Mouse (Mus musculus) left cerebral cortex, adult 8-10 months (tissue): ENCODE results near the gene Olfr558. TPM values are rescaled to one million over a fixed set of nuclear protein-coding genes. Genes with fewer than 3 reads are reported as not detected.
A peak's percentile ranks its signal among the peaks of the same experiment; 100 is the strongest.

Experiments
- DNase-seq, 2 experiments: peaks; one replicate each; pipeline ENCODE4 v3.0.0; 2022; ENCODE audit warnings: low spot score in 2 of 2
- total RNA-seq, 4 experiments: library from RNA; stranded (reverse); gene quantifications; 2 replicates each; pipeline ENCODE4 v1.2.4; 2022

The Olfr558 gene
- total RNA-seq: under 1 TPM in 3 of 4 experiments, not detected in 1; 0.11 to 0.34 (median 0.33) TPM

DNA sequence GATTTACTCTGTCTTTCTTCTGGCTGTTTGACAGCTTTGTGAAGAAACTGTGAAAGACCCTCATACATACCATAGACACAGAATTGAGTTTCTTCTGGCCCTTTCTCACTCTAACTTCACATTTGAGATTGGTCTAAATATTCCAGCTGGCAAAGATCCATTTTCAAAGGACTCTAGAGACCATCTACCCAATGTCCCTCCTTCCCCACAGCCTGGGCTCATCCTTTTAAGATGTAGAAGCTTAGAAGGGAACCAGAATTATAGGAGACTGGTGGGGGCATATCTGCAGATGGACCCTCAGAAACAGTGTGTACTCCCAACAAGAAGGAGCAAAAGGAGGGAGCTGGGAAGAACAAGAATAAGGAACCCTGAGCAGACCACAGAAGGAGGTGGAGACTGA lies at the start of gene Olfr558:
TSS of gene Olfr558 (plus strand) at position 301 of the 400 bp plus-strand sequence.
- no peak for DNase-seq

DNA sequence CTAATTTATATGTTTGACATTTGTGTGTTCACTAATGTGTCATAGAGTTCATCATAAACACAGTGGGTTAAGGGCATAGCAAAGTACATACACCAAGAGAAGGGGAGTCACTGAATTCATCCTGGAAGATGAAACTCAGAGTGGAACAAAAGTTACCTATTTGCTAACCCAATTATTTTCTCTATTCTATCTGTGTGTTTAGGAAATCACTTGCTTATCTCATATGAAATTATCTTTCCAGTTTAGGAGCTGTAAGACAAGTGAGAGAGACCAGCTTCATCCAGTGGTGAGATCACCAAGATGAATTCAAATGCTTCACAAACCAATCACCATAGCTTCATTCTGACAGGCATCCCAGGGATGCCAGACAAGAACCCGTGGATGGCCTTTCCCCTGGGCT lies 43.5 kb upstream of the Olfr558 start, which contains the start of gene Olfr555:
TSS of gene Olfr555 (plus strand) at position 301 of the 400 bp plus-strand sequence.
- DNase-seq: no peak

DNA sequence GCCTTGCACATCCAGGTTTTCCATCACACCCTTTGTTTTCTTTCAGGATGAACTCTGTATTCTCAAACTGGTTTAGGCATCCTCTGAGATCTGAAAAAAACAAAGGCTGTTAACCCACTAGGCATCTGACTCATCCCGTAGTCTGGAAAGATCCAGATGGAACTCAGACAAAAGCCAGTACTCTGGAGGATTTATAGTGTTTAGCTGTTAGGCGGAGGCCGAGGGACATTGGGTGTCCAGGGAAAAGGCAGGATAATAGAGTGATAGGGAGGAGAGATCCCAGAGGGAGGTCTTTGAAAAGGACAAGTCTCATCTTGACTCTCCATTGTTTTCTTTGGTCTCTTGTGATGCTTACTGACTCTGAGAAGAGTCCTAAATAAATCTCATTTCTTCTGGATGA lies 37.4 kb upstream of the Olfr558 start, which contains the start of gene Olfr556:
TSS of gene Olfr556 (plus strand) at position 301 of the 400 bp plus-strand sequence.
- no peak for DNase-seq

DNA sequence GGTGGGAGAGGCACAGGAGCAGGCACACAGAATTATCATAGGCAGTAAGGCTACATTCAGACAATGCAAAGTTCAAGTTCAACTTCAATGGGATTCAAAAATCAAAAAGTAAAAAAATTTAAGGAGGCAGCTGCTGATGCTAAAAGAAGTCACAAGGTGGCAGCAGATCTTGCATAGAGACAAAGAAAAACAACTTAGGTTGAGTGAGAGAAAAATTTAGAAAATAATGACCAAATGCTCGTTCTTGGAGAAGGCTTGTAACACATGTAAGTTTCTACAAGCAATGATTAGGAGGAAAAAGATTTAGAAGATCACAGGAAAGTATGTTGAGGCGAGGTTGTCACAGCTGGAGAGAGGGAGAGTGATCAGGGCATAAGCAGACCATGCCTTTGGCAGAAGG lies 36.6 kb upstream of the Olfr558 start:
- no peak for DNase-seq

DNA sequence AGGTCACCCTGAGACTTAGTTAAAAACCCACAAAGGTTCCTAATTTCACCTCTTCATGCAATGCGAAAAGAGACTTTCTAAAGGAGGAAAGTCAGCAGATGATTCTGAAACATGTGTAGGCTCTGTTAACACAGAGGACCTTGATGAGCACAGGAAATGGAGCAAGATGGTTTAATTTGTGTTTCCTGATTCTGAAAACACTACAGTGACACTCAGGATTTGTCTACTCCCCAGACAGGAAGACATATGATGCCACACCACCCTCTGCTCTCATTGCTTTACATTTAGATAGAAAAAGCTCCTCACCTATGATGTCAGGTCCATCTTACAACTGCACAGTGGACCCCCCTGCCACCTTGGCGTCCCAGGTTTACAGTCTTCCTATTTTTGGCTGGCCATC lies 25.8 kb upstream of the Olfr558 start:
- DNase-seq: no peak

DNA sequence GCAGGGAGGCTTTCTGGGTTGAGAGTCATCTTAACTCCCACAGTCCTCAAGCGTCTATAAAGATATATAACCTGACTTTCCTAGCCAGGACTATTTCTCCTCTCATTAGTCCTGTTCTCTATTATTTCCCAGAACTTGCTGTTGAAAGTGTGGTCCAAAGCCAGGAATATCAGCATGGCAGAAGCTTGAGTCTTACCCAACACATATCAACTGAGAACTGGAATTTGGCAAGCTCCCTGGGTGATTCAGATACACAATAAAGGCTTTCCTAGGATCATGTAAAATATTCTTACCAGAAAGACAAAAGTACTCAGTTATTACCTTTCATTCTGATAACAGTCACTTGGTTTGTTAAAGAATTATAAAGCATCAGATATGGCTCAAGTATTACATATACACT lies 20.1 kb upstream of the Olfr558 start:
- no peak for DNase-seq

DNA sequence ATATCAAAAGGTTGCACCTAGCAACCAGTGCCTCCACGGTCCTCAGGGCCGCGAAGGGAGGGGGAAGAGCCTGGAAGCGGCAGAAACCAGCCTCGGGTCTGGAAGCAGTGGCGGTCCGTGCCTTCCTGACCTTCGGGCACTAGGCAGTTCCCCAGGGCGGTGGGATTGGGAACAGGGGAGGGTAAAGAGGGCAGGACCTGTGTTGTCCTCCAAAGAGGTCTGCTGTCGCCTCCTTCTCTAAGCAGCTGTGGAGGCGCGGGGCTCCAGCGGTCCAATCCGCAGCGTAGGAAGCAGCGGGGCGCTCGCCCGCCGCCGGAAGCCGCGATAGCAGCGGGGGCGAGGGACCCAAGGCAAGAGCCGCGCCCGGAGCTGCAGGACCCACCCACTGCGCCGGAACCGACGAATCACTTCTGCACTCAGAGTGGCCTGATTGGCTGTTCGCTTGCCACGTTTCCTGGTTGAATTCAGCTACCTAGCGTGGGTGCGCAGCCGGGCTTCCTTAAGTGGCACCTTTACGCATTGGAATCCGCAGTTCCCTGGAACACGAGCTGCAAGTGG lies 15.0 kb upstream of the Olfr558 start, which contains the start of gene Trim68:
TSS of gene Trim68 (minus strand) at position 384 of the 558 bp plus-strand sequence.
- DNase-seq: peak; percentile 72 to 91

DNA sequence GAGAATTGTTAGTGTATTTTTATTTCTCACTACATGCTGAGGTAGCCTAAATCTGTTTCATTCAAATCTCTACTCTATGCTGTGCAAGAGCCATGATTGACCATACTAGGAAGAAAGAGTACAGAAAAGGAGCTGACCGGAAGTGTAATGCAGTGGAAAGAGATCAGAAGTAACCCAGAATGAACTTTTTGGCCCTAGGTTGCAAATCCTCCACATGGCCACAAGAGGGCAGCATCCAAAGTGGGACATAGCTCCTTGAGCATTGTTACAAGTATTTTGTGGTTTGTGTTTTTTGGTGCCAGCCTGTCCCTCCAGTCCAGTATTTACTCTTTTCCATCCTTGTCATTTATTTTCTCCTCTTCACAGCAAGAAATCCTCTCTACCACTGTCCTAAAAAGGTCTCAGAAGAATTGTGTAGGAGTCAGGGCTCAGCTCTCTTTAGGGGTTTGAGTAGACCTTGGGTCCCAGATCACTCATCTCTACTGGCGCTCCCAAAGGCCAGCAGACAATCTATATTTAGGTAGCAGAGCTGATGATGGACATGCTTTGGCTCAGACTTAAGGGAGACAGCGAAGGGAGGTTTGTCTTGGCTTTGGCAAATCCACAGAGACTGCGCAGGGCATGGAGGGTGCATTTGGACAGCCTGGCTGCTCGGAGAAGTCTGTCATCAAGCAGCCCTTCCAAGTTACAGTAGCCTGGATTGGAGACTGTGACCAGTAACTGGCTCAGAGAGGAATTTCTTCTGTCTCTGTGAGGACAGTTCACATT lies 6.5 kb upstream of the Olfr558 start, which contains the start of gene Olfr557:
TSS of gene Olfr557 (plus strand) at position 553 of the 768 bp plus-strand sequence.
- DNase-seq: no peak

DNA sequence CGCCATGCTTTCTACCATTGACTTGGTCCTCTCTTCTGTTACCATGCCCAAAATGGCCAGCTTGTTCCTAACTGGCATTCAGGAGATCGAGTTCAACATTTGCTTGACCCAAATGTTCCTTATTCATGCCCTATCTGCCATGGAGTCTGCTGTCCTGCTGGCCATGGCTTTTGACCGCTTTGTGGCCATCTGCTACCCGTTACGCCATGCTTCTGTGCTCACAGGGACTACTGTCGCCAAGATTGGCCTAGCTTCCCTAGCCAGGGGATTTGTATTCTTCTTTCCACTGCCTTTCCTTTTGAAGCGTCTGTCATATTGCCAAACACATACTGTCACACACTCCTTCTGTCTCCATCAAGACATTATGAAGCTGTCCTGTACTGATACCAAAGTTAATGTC lies 3.6 kb upstream of the Olfr558 start:
- no peak for DNase-seq

DNA sequence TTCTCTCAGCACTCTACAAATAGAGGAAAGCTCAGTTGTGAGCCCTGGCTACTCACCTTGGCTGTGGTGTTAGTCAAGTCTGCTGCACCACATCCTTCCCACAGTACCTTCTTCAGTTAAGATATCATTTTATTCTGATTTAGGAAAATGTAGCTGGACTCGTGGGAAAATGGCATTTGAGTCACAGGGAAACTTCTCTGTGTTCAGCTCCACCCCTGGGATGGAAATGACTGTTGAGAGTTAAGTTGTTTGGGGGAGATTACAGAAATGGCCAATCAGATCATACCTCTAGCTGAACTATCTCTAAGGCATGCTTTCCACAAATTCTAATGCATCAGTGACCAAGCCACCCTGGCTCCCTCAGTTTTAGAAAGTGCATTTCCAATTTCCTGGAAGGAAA lies 17.0 kb downstream of the Olfr558 start, which contains the start of gene Olfr33:
TSS of gene Olfr33 (minus strand) at position 101 of the 400 bp plus-strand sequence.
- DNase-seq: no peak

DNA sequence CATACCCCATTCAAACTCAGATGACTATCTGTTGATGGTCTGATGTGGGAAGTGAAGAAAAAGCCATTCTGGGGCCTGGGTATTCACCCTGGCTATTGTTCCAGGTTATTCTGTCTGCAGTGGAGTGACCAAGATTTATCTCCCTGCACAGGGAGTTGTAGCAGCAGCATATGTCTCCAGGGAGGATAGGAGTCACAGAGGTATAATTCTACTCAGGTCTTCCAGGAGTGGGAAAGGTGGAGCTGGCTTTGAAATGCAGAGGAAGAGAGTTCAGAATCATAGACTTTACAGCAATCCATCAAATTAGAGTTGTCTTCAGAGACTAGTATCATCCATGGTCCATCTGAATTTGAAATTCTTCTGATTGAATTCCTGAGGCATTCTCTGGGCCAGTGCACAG lies 25.4 kb downstream of the Olfr558 start, which contains the start of gene Olfr559:
TSS of gene Olfr559 (minus strand) at position 101 of the 400 bp plus-strand sequence.
- no peak for DNase-seq

DNA sequence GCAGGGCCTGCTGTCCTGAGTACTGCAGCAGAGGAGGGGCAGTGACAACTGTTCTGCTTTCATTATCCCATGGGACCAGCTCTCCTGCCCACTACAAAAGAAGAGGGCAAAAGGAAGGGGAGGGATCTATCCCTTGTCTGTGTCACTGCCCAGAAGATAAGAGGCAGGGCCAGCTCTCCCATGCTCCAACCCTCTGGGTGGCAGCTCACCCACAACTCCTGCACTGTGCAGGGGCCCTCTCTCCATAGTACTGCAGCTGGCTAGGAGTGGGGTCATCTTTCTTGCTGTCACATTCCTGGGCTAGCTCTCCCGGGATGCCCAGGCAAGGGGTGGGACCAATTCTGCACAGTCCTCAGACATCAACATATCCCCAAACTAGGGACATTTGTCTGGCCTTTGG lies 31.8 kb downstream of the Olfr558 start:
- DNase-seq: no peak

DNA sequence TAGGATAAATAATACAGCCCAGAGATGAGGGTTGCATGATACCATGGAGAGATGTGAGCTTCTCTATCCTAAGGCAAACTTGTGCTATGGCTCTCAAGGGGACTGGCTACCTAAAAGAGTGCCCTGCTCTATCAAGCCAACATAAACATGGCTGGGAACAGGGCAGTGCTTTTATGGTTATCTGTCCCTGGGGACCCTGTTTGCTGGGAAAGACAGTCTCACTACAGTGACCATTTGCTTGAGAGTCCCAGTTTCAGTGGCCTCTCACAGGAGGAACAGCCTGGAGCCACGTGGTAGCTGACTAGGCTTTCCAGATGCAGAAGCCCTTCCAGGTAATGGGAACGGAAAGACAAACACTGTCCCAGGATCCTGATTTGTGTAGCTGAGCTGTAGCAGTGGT lies 35.7 kb downstream of the Olfr558 start:
- DNase-seq: no peak

DNA sequence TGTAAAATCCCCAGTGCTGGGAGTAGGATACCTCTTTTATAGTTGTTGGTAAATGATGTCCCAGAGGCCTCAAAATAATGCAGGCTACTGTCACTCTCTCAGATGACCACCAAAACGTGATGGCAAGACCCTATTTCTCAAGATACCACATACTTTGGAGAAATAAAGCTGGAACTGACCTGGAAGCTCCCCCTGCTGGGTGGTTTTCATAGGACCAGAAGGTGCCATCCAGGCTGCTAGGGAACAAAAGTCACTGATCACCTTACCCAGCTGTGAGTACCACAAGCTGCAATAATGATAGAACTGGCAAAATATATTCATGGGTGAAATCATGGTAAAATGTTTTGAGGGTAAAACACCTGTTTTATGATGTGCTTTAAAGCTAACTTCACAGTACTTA lies 50.1 kb downstream of the Olfr558 start:
- no peak for DNase-seq

DNA sequence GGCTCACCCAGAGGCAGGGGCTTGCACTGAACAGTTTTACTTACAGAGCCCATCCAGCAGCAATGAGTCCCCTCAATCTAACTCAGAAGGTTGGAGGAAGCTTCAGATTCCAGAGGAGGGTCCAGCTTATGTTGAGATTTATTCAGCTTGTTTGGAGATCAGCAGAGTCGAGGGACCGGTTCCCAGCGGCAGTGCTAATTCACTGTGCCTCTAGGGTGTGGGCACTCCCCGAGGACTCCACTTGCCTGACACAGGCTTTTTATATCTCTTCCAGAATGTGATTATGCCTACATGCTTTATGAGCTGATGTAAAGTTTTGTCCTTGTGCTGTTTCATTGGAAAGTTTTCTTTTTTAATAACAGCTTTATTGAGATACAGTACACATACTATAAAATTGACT lies 57.3 kb downstream of the Olfr558 start, which contains the start of the genes Olfr560 and Olfr78:
TSS of gene Olfr560 (minus strand) at position 101 of the 400 bp plus-strand sequence.
TSS of gene Olfr78 (minus strand) at position 206 of the 400 bp plus-strand sequence.
- DNase-seq: no peak

Other genes starting within 250 kb of the Olfr558 start
- not detected for gene Olfr543, start 220.5 kb upstream of the Olfr558 start, total RNA-seq
- gene Olfr544, start 213.9 kb upstream of the Olfr558 start, total RNA-seq: not detected
- not detected for gene Olfr545, start 202.6 kb upstream of the Olfr558 start, total RNA-seq
- gene Olfr547, start 167.5 kb upstream of the Olfr558 start, total RNA-seq: not detected
- not detected for gene Olfr548-ps1, start 161.3 kb upstream of the Olfr558 start, total RNA-seq
- not detected for gene Olfr549, start 152.3 kb upstream of the Olfr558 start, total RNA-seq
- gene Trim21, start 136.7 kb upstream of the Olfr558 start, total RNA-seq: 1 to 10 TPM; 2.6 to 6.4 (median 4.6) TPM
- under 1 TPM in 3 of 4 experiments, not detected in 1; 0.23 to 0.37 (median 0.37) TPM for gene Olfr550, start 130.8 kb upstream of the Olfr558 start, total RNA-seq
- gene Olfr551, start 110.3 kb upstream of the Olfr558 start, total RNA-seq: not detected
- under 1 TPM in 2 of 4 experiments, not detected in 2; 0.09 to 0.11 TPM for gene Olfr552, start 104.4 kb upstream of the Olfr558 start, total RNA-seq
- not detected for gene Olfr553, start 84.0 kb upstream of the Olfr558 start, total RNA-seq
- not detected for gene Olfr554, start 63.8 kb upstream of the Olfr558 start, total RNA-seq
- gene Olfr555, start 43.4 kb upstream of the Olfr558 start, total RNA-seq: not detected
- not detected for gene Olfr556, start 37.3 kb upstream of the Olfr558 start, total RNA-seq
- gene Trim68, start 14.9 kb upstream of the Olfr558 start, total RNA-seq: 1 to 10 TPM; 5.2 to 6.4 (median 5.6) TPM
- not detected for gene Olfr557, start 6.3 kb upstream of the Olfr558 start, total RNA-seq
- gene Olfr33, start 16.9 kb downstream of the Olfr558 start, total RNA-seq: not detected
- not detected for gene Olfr559, start 25.3 kb downstream of the Olfr558 start, total RNA-seq
- gene Olfr560, start 57.2 kb downstream of the Olfr558 start, total RNA-seq: under 1 TPM in 3 of 4 experiments, not detected in 1; 0.19 to 0.33 (median 0.30) TPM
- gene Olfr78, start 57.3 kb downstream of the Olfr558 start, total RNA-seq: under 1 TPM; 0.39 to 0.51 (median 0.48) TPM
- gene Olfr561, start 69.0 kb downstream of the Olfr558 start, total RNA-seq: not detected
- not detected for gene Olfr564, start 101.3 kb downstream of the Olfr558 start, total RNA-seq
- gene Olfr566, start 156.6 kb downstream of the Olfr558 start, total RNA-seq: not detected
- not detected for gene Olfr568, start 174.9 kb downstream of the Olfr558 start, total RNA-seq
- not detected for gene Olfr569, start 188.7 kb downstream of the Olfr558 start, total RNA-seq
- gene Olfr570, start 192.4 kb downstream of the Olfr558 start, total RNA-seq: not detected
- not detected for gene Olfr571, start 215.3 kb downstream of the Olfr558 start, total RNA-seq
- not detected for gene Olfr572, start 222.2 kb downstream of the Olfr558 start, total RNA-seq
- not detected for gene Olfr573-ps1, start 240.4 kb downstream of the Olfr558 start, total RNA-seq
- gene Olfr574, start 246.3 kb downstream of the Olfr558 start, total RNA-seq: not detected